Mouse (Mus musculus) limb, embryonic 11.5 days (tissue): ENCODE measurements around the gene Gprin3. TPM values are rescaled to one million over a fixed set of nuclear protein-coding genes. Genes with fewer than 3 reads are reported as not detected.
"Not testable (repeated sequence)": the region's sequence is repeated elsewhere in the genome, so short reads cannot be mapped to it uniquely, and the experiment has no call there.

ENCODE experiments used
- ATAC-seq: fragments of 200-750 bp; cut with Nextera tagmentation; 2 replicates; pipeline ENCODE4 v1.8.0; 2017; ENCODE audit warnings: low read depth; ENCODE audit not compliant: insufficient number of reproducible peaks, low FRiP score, low TSS enrichment
- DNase-seq: peaks from one replicate; pipeline ENCODE4 v3.0.0-alpha.2; 2015; ENCODE audit warnings: low spot score
- H3K27ac ChIP-seq: fragments of 300-500 bp; sonication (generic); replicated peaks from 2 replicates; pipeline ENCODE4 v1.5.1; 2014; ENCODE audit warnings: low read depth, mild to moderate bottlenecking, low read length
- H3K27me3 ChIP-seq: fragments of 300-500 bp; sonication (generic); 2 replicates; pipeline ENCODE4 v1.6.1; 2014; ENCODE audit warnings: mild to moderate bottlenecking, low read length, mixed read lengths; ENCODE audit not compliant: control insufficient read depth, insufficient read depth
- H3K36me3 ChIP-seq: fragments of 300-500 bp; sonication (generic); 2 replicates; pipeline ENCODE4 v1.6.1; 2014; ENCODE audit warnings: mild to moderate bottlenecking, low read length, moderate library complexity, mixed read lengths; ENCODE audit not compliant: control insufficient read depth, insufficient read depth
- H3K4me1 ChIP-seq: fragments of 300-500 bp; sonication (generic); 2 replicates; pipeline ENCODE4 v1.6.1; 2014; ENCODE audit warnings: low read length, mixed read lengths; ENCODE audit not compliant: control insufficient read depth, insufficient read depth
- H3K4me2 ChIP-seq: fragments of 300-500 bp; sonication (generic); 2 replicates; pipeline ENCODE4 v1.6.1; 2014; ENCODE audit warnings: low read depth, mild to moderate bottlenecking, moderate library complexity; ENCODE audit not compliant: severe bottlenecking
- H3K4me3 ChIP-seq: fragments of 300-500 bp; sonication (generic); 2 replicates; pipeline ENCODE4 v1.5.1; 2014; ENCODE audit warnings: low read depth, low read length
- H3K9ac ChIP-seq: fragments of 300-500 bp; sonication (generic); 2 replicates; pipeline ENCODE4 v1.6.1; 2014; ENCODE audit warnings: mild to moderate bottlenecking, low read length
- H3K9me3 ChIP-seq: fragments of 300-500 bp; sonication (generic); 2 replicates; pipeline ENCODE4 v1.6.1; 2016; ENCODE audit warnings: low read length; ENCODE audit not compliant: control insufficient read depth
- WGBS: fragments of 180-500 bp; shearing (Covaris S2); extraction: QIAGEN DNeasy Blood & Tissue Kit; methylation state at CpG from one replicate; pipeline ENCODE4 v1.1.7; 2014; 5-methylcytosine and 5-hydroxymethylcytosine counted together
- polyA plus RNA-seq: library from polyadenylated mRNA; unstranded; fragments of >200 nt; fragmentation: Nextera tagmentation; extraction: Ambion mirVana; gene quantifications from 2 replicates; pipeline ENCODE4 v1.2.1, GENCODE M21; 2014

Gene Gprin3
- polyA plus RNA-seq, 1 experiment from 2014 or later, result 0.40 TPM

DNA sequence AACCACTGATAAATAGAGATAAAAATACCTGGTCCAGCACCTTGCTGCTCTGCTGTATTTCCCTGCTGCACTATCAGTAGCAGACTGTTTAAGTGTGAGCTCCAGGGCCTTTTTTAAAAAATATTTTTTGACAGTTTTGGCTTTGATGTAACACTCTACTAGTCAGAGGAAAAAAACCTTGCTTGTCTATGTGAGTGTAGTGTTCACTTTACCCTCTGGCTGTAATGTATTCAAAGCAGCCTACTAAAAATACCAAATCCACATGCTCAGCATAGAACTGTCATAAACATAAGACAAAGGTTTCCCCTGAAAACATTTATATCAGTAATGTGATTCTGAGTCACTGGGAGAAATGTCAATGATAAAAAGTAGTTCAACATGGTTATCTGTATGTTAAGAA is 111.0 kb downstream of the Gprin3 start:
- H3K27ac ChIP-seq, result no peak overlapping the region
- DNase-seq (no peak), ATAC-seq (no peak)
- no peak overlapping the region for H3K9ac ChIP-seq
- no peaks in the 10 kb centered on the region for H3K27me3 ChIP-seq
- H3K4me2 ChIP-seq, result no peak overlapping the region
- no peak overlapping the region for H3K4me3 ChIP-seq
- H3K36me3 ChIP-seq, result no peaks in the 10 kb centered on the region
- H3K9me3 ChIP-seq, result no peaks in the 10 kb centered on the region
- H3K4me1 ChIP-seq, result no peaks in the 10 kb centered on the region

DNA sequence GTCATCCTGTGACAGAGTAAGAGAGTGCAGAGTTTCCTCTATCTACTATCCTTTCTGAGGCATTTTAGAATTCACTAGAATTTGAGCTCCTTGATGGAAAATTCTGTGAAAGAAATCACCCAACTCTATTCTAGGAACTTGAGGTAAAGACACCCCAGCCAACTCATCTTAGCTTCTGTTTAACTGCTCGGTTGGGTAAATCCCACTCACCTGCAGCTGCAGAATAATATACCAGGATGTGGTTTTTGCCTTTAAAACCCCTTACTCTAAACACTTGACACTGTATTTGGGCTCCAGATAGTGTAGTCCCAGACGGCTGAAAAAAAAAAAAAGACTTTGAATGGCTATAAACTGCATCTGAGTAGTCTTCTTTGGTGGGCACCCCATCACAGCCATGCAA is 112.9 kb downstream of the Gprin3 start:
- 77% methylated on average over 2 of the region's 2 CpGs for WGBS
- ATAC-seq, result no peak
- DNase-seq, result no peak
- Histone ChIP-seq H3K4me1 (no peaks in the 10 kb centered on the region), H3K4me2 (no peak overlapping the region), H3K27ac (no peak overlapping the region), H3K4me3 (no peak overlapping the region), H3K27me3 (no peaks in the 10 kb centered on the region), H3K9me3 (no peaks in the 10 kb centered on the region), H3K9ac (no peak overlapping the region), H3K36me3 (no peaks in the 10 kb centered on the region)

DNA sequence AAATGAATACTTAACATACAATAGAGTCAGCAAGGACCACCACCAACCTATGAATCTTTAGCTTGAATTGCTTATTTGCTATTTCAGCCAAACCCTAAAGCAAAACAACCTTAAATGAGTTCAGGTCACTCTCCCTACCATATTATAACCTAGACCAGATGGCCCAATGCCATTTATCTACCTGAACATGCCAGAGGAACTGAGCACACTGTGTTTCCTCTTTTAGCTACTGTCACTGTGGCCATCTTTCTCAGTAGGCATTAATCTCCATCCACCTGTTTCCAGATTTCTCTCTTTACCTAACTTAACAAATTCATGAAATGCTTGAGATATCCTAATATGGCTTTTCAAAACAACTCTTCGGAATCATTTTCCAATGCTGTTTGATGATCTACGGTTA is 114.9 kb downstream of the Gprin3 start:
- no peak for ATAC-seq

DNA sequence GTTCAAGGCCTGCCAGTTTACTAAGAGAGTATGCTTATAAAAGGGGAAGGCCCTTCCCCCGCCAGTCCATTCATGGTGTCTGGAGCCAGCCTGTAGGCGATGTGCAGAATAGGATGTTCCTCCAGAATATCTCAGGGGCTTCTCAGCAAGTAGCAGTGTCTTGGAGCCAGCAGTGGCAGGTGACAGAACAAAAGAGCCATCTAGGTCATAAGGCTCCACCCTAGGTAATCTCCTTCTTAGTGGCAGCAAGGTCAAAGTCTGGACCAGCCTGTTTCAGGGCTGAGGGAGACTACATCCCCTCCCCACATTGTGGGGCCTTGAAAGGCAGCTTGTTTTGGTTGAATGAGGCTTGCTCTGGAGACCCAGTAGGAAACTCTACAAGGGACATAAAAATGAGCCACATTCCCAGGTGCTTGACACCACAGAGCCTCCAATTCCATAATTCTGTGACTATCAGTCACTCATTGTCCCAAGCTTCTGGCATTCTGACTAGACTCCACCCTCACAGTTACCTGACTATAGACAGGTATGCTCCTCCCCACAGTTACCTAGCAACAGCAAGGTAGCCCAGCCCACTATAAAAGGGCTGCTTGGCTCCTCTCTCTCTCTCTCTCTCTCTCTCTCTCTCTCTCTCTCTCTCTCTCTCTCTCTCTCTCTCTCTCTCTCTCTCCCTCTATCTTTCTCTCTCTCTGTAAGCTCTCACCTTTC is 121.7 kb downstream of the Gprin3 start:
- H3K4me1 ChIP-seq, H3K4me3 ChIP-seq, H3K27me3 ChIP-seq, H3K9ac ChIP-seq, H3K4me2 ChIP-seq, ATAC-seq, H3K27ac ChIP-seq, H3K9me3 ChIP-seq, DNase-seq, H3K36me3 ChIP-seq: not testable (repeated sequence)
- whole genome bisulfite sequencing, result 82% methylated on average over 2 of the region's 2 CpGs

More for the DNA sequence above, 114.9 kb downstream of the Gprin3 start:
- Histone ChIP-seq H3K9me3 (no peaks in the 10 kb centered on the region), H3K4me2 (no peak overlapping the region), H3K4me3 (no peak overlapping the region), H3K27ac (no peak overlapping the region), H3K4me1 (no peaks in the 10 kb centered on the region), H3K36me3 (no peaks in the 10 kb centered on the region), H3K9ac (no peak overlapping the region), H3K27me3 (no peaks in the 10 kb centered on the region)
- 94% methylated on average over 2 of the region's 2 CpGs for WGBS
- DNase-seq, result no peak

DNA sequence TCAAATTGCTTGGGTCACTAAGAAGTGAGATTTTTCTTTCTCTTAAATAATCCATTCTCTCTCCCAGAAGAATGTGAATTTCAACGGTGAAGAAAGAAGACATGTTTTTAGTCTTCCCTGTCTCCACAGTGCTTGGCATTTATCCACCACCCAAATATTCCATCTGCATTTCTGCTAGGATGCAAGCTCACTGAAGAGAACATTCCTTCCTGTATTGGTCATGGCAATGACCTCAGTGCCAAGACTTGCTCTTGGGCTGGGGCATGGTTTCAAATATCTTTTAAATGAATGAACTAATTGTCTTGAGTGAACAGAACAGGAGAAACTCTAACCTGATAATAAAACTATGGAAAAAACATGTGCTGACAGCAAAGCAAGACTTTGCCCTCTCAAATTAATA is 123.1 kb downstream of the Gprin3 start:
- Histone ChIP-seq H3K27ac (no peak overlapping the region), H3K9me3 (no peaks in the 10 kb centered on the region), H3K27me3 (no peaks in the 10 kb centered on the region), H3K4me2 (no peak overlapping the region), H3K36me3 (no peaks in the 10 kb centered on the region), H3K9ac (no peak overlapping the region), H3K4me1 (no peaks in the 10 kb centered on the region), H3K4me3 (no peak overlapping the region)
- WGBS, result 87% methylated on average over 1 of the region's 1 CpGs
- no peak for DNase-seq
- ATAC-seq, result no peak

Other genes starting within 250 kb of the Gprin3 start
- 13.2 and 16.4 TPM in 2 replicates for gene Tigd2, start 217.4 kb downstream of the Gprin3 start, polyA plus RNA-seq